21 mouse cellular contexts compared by ENCODE assay signal in the genomic region with DNA sequence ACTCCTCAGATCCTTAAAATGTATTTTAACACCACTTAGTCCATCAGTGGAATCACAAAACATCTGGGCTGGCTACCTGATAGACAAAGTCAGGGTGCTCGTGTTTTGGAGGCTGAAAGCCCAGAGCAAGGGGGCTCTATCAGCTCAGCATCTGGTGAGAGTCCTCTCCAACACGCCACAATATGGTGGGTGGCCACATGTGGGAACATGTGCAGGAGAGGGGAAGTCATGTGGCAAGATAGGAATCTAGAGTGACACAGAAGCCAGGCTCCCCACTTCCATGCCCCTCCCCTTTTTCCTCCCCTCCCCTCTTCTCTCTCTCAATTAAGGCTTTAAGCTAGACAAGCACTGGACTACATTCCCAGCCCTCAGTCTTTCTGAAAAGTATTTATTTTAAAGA. TPM values are rescaled to one million over a fixed set of nuclear protein-coding genes. Genes with fewer than 3 reads are reported as not detected.
A peak's percentile ranks its signal among the peaks of the same experiment; 100 is the strongest.
DNase-seq lines count a peak whose midpoint lies in the region; ATAC-seq and TF ChIP-seq lines count a peak whose summit lies in the region.
"Had no signal": no experiment of that assay in that cellular context is flagged by ENCODE, and none has a peak within 500 bp of the region (broad histone marks: within the 10 kb centered on the region; RNA-seq: fewer than 3 reads in every experiment).

No protein-coding gene starts in this region.

- no peak overlapping the region for H3K27ac ChIP-seq in heart, embryonic 10.5 days
- H3K27ac ChIP-seq: heart, adult 2 months; heart, embryonic 15.5 days; liver, embryonic 13.5 days; macrophage had no signal

- peak; percentile 45 for DNase-seq in heart, embryonic 10.5 days (ENCODE audit: low spot score)
- no peak for DNase-seq in heart, postnatal 10 days
- peak; percentile 91 for DNase-seq in 416B (ENCODE audit: low read depth)
- DNase-seq in G1E (ENCODE audit: low spot score): no peak
- no peak for DNase-seq in neural tube, embryonic 10.5 days (ENCODE audit: extremely low spot score, low spot score)
- no peak for DNase-seq in adrenal gland, adult (ENCODE audit: inconsistent age in 2 of 2, low spot score in 1 of 2)
- no peak for DNase-seq in right cerebral cortex, postnatal 4 days
- DNase-seq: adrenal gland, adult 8-10 months; cerebellum, adult 2 months; cerebellum, postnatal 36 days; gastrocnemius, postnatal 14 days; heart, adult 2 months; kidney, adult 18-20 months; kidney, postnatal 4 days; layer of hippocampus, adult 9-11 months; liver, embryonic 13.5 days; lung, embryonic 14.5 days had no signal

- no peaks in the 10 kb centered on the region for H3K9me3 ChIP-seq in heart, embryonic 10.5 days
- peaks cover 27% of the 10 kb centered on the region for H3K9me3 ChIP-seq in G1E (replicated peaks)
- H3K9me3 ChIP-seq: heart, embryonic 15.5 days had no signal

- no peaks in the 10 kb centered on the region for H3K36me3 ChIP-seq in heart, embryonic 10.5 days
- H3K36me3 ChIP-seq in G1E (replicated peaks): no peaks in the 10 kb centered on the region
- H3K36me3 ChIP-seq: heart, embryonic 15.5 days; liver, embryonic 13.5 days had no signal

- no peaks in the 10 kb centered on the region for H3K27me3 ChIP-seq in heart, embryonic 10.5 days (ENCODE audit: insufficient read depth, poor library complexity, severe bottlenecking)
- H3K27me3 ChIP-seq in G1E (ENCODE audit: insufficient read depth, low read length): no peaks in the 10 kb centered on the region
- H3K27me3 ChIP-seq: heart, embryonic 15.5 days; liver, embryonic 13.5 days had no signal

- intact Hi-C loops in heart, postnatal 10 days (cut with DNase I): no loop called here

- no peaks in the 10 kb centered on the region for H3K4me1 ChIP-seq in heart, embryonic 10.5 days
- H3K4me1 ChIP-seq in G1E (ENCODE audit: insufficient read depth, low read depth, low read length): peaks cover 53% of the 10 kb centered on the region

- ATAC-seq in G1E (ENCODE audit: extremely low read depth, insufficient number of reproducible peaks, low FRiP score, poor library complexity, severe bottlenecking): peak; percentile 40; the same call in 1 of the 2 replicates
- peak; percentile 72 to 76 for ATAC-seq in hematopoietic stem cell, adult 5-6 weeks (replicated peaks in 1 of 2; ENCODE audit: insufficient read depth in 1 of 2, low FRiP score in 2 of 2, low TSS enrichment in 1 of 2, low read depth in 1 of 2, poor library complexity in 2 of 2, severe bottlenecking in 2 of 2)
- ATAC-seq: forebrain, embryonic 16.5 days had no signal

- H3K4me3 ChIP-seq in heart, embryonic 10.5 days: no peak overlapping the region
- H3K4me3 ChIP-seq in G1E (ENCODE audit: low read depth, low read length): 0 out of 2 replicates have a peak overlapping the region, but pooled peaks have one; percentile 16
- H3K4me3 ChIP-seq: heart, adult 2 months; heart, embryonic 15.5 days; liver, embryonic 13.5 days had no signal

- TF ChIP-seq CTCF in G1E (IDR thresholded peaks at IDR 0.05; ENCODE audit: low read depth, low read length): no peak

- WGBS in heart, embryonic 10.5 days: 73% methylated on average over 2 of the region's 2 CpGs

RNA-seq across cellular contexts. Expression of a gene that starts 20.5 kb away (rescaled TPM):
- 122 and 123 TPM in 2 replicates for polyA plus RNA-seq in heart, embryonic 10.5 days (2016; fragmentation: Nextera tagmentation; extraction: Ambion mirVana)
- total RNA-seq in heart, postnatal 10 days (2021): 10 to 100 TPM; 43.6 to 45.8 TPM
- total RNA-seq in G1E (2014; fragmentation: Nextera tagmentation): 44.0 and 59.3 TPM in 2 replicates
- total RNA-seq in G1E (2017): 97.3 and 102 TPM in 2 replicates
- 11.5 and 13.0 TPM in 2 replicates for polyA plus RNA-seq in G1E (2012)
- 65.5 and 101 TPM in 2 replicates for total RNA-seq in hematopoietic stem cell, adult 5-6 weeks (2017)

RNA-seq across cellular contexts. Expression of a gene that starts 40.1 kb away (rescaled TPM):
- polyA plus RNA-seq in heart, embryonic 10.5 days (2016; fragmentation: Nextera tagmentation; extraction: Ambion mirVana): 2.2 and 3.4 TPM in 2 replicates
- 10 to 100 TPM; 25.1 to 29.6 TPM for total RNA-seq in heart, postnatal 10 days (2021)
- total RNA-seq in G1E (2014; fragmentation: Nextera tagmentation): 21.1 and 23.5 TPM in 2 replicates
- total RNA-seq in G1E (2017): 35.8 and 38.4 TPM in 2 replicates
- polyA plus RNA-seq in G1E (2012): 25.9 and 27.8 TPM in 2 replicates
- total RNA-seq in hematopoietic stem cell, adult 5-6 weeks (2017): 39.3 and 41.8 TPM in 2 replicates

Comparison
In these comparisons a context has a peak if more than half of its experiments do, and no peak if none do; other contexts are left out.
1. DNase-seq: peak in heart, embryonic 10.5 days (single experiment) and 416B (single experiment); none in heart, postnatal 10 days (0 of 2), G1E (single experiment), neural tube, embryonic 10.5 days (single experiment), adrenal gland, adult (0 of 2) and right cerebral cortex, postnatal 4 days (single experiment).